Mouse (Mus musculus): ENCODE results near the gene Nupr1. TPM values are rescaled to one million over a fixed set of nuclear protein-coding genes. Genes with fewer than 3 reads are reported as not detected.

Nupr1 gene
- total and polyA plus RNA-seq, 3 experiments, result 1.1 to 13.4 (median 11.1) TPM

- TF ChIP-seq CTCF (IDR thresholded peaks at IDR 0.05; ENCODE audit: low read depth, low read length) (no peak), GATA1 (IDR thresholded peaks at IDR 0.05; ENCODE audit: borderline replicate concordance, low read length) (no peak), POLR2AphosphoS5 (IDR thresholded peaks at IDR 0.05; ENCODE audit: insufficient replicate concordance, low read depth, low read length) (no peak), TAL1 (conservative IDR thresholded peaks at IDR 0.05; ENCODE audit: low read depth, low read length) (no peak), GATA2 (IDR thresholded peaks at IDR 0.05; ENCODE audit: borderline replicate concordance, low read depth, low read length) (no peak)
- Histone ChIP-seq H3K4me3 (ENCODE audit: low read depth, low read length) (no peak overlapping the region), H3K27me3 (ENCODE audit: insufficient read depth, low read length) (peaks cover 59% of the 10 kb centered on the region), H3K36me3 (replicated peaks) (no peaks in the 10 kb centered on the region), H3K9me3 (replicated peaks) (no peaks in the 10 kb centered on the region), H3K4me1 (ENCODE audit: insufficient read depth, low read depth, low read length) (peaks cover 37% of the 10 kb centered on the region)
- no peak for ATAC-seq (ENCODE audit: extremely low read depth, insufficient number of reproducible peaks, low FRiP score, poor library complexity, severe bottlenecking)
- no peak for DNase-seq (ENCODE audit: low spot score)
These were observed 42.9 kb downstream of the Nupr1 start for GRCm38 (mm10) chr7:126587779-126588178.

- peaks cover 50% of the 10 kb centered on the region for H3K27me3 ChIP-seq (ENCODE audit: insufficient read depth, low read length)
- H3K36me3 ChIP-seq (replicated peaks), result peaks cover 2% of the 10 kb centered on the region
- no peak for ATAC-seq (ENCODE audit: extremely low read depth, insufficient number of reproducible peaks, low FRiP score, poor library complexity, severe bottlenecking)
- no peak for TF ChIP-seq TAL1 (conservative IDR thresholded peaks at IDR 0.05; ENCODE audit: low read depth, low read length)
- no peak for TF ChIP-seq GATA1 (IDR thresholded peaks at IDR 0.05; ENCODE audit: borderline replicate concordance, low read length)
- no peak for TF ChIP-seq GATA2 (IDR thresholded peaks at IDR 0.05; ENCODE audit: borderline replicate concordance, low read depth, low read length)
- TF ChIP-seq CTCF (IDR thresholded peaks at IDR 0.05; ENCODE audit: low read depth, low read length), result no peak
- no peak for TF ChIP-seq POLR2AphosphoS5 (IDR thresholded peaks at IDR 0.05; ENCODE audit: insufficient replicate concordance, low read depth, low read length)
- DNase-seq (ENCODE audit: low spot score), result no peak
- H3K4me3 ChIP-seq (ENCODE audit: low read depth, low read length), result no peak overlapping the region
- peaks cover 44% of the 10 kb centered on the region for H3K4me1 ChIP-seq (ENCODE audit: insufficient read depth, low read depth, low read length)
- no peaks in the 10 kb centered on the region for H3K9me3 ChIP-seq (replicated peaks)
These were observed 43.8 kb downstream of the Nupr1 start for GRCm38 (mm10) chr7:126586839-126587238.

- Histone ChIP-seq H3K36me3 (replicated peaks) (peaks cover 13% of the 10 kb centered on the region), H3K4me1 (ENCODE audit: insufficient read depth, low read depth, low read length) (peaks cover 51% of the 10 kb centered on the region), H3K9me3 (replicated peaks) (no peaks in the 10 kb centered on the region), H3K4me3 (ENCODE audit: low read depth, low read length) (no peak within 1 kb of the TSS; the same call in 1 of the 2 replicates), H3K27me3 (ENCODE audit: insufficient read depth, low read length) (peaks cover 43% of the 10 kb centered on the region)
- TF ChIP-seq POLR2AphosphoS5 (IDR thresholded peaks at IDR 0.05; ENCODE audit: insufficient replicate concordance, low read depth, low read length) (no peak), GATA1 (IDR thresholded peaks at IDR 0.05; ENCODE audit: borderline replicate concordance, low read length) (no peak), GATA2 (IDR thresholded peaks at IDR 0.05; ENCODE audit: borderline replicate concordance, low read depth, low read length) (no peak), CTCF (IDR thresholded peaks at IDR 0.05; ENCODE audit: low read depth, low read length) (no peak), TAL1 (conservative IDR thresholded peaks at IDR 0.05; ENCODE audit: low read depth, low read length) (no peak)
- DNase-seq (ENCODE audit: low spot score) (no peak), ATAC-seq (ENCODE audit: extremely low read depth, insufficient number of reproducible peaks, low FRiP score, poor library complexity, severe bottlenecking) (no peak)
These were observed 44.9 kb downstream of the Nupr1 start, which contains the start of gene Cln3 for GRCm38 (mm10) chr7:126585717-126586116. Cln3 (minus strand) TSS chr7:126585817.

GRCm38 (mm10) chr7:126584506-126584977 is 46.1 kb downstream of the Nupr1 start, which contains the start of gene Apobr:
Apobr (plus strand) TSS chr7:126584942.
- DNase-seq (ENCODE audit: low spot score) (peak; percentile 58), ATAC-seq (ENCODE audit: extremely low read depth, insufficient number of reproducible peaks, low FRiP score, poor library complexity, severe bottlenecking) (no peak)
- Histone ChIP-seq H3K4me3 (ENCODE audit: low read depth, low read length) (peak within 1 kb of the TSS; percentile 72; the same call in 1 of the 2 replicates), H3K4me1 (ENCODE audit: insufficient read depth, low read depth, low read length) (peaks cover 55% of the 10 kb centered on the region), H3K9me3 (replicated peaks) (no peaks in the 10 kb centered on the region), H3K27me3 (ENCODE audit: insufficient read depth, low read length) (peaks cover 40% of the 10 kb centered on the region), H3K36me3 (replicated peaks) (peaks cover 25% of the 10 kb centered on the region)
- TF ChIP-seq TAL1 (conservative IDR thresholded peaks at IDR 0.05; ENCODE audit: low read depth, low read length) (no peak), POLR2AphosphoS5 (IDR thresholded peaks at IDR 0.05; ENCODE audit: insufficient replicate concordance, low read depth, low read length) (no peak), GATA2 (IDR thresholded peaks at IDR 0.05; ENCODE audit: borderline replicate concordance, low read depth, low read length) (no peak), GATA1 (IDR thresholded peaks at IDR 0.05; ENCODE audit: borderline replicate concordance, low read length) (no peak), CTCF (IDR thresholded peaks at IDR 0.05; ENCODE audit: low read depth, low read length) (no peak)

- Histone ChIP-seq H3K4me3 (ENCODE audit: low read depth, low read length) (peak overlapping the region; percentile 72), H3K9me3 (replicated peaks) (no peaks in the 10 kb centered on the region), H3K36me3 (replicated peaks) (peaks cover 32% of the 10 kb centered on the region), H3K4me1 (ENCODE audit: insufficient read depth, low read depth, low read length) (peaks cover 53% of the 10 kb centered on the region), H3K27me3 (ENCODE audit: insufficient read depth, low read length) (peaks cover 34% of the 10 kb centered on the region)
- ATAC-seq (ENCODE audit: extremely low read depth, insufficient number of reproducible peaks, low FRiP score, poor library complexity, severe bottlenecking) (no peak), DNase-seq (ENCODE audit: low spot score) (no peak)
- no peak for TF ChIP-seq GATA1 (IDR thresholded peaks at IDR 0.05; ENCODE audit: borderline replicate concordance, low read length)
- TF ChIP-seq TAL1 (conservative IDR thresholded peaks at IDR 0.05; ENCODE audit: low read depth, low read length), result no peak
- TF ChIP-seq CTCF (IDR thresholded peaks at IDR 0.05; ENCODE audit: low read depth, low read length), result no peak
- TF ChIP-seq POLR2AphosphoS5 (IDR thresholded peaks at IDR 0.05; ENCODE audit: insufficient replicate concordance, low read depth, low read length), result no peak
- TF ChIP-seq GATA2 (IDR thresholded peaks at IDR 0.05; ENCODE audit: borderline replicate concordance, low read depth, low read length), result no peak
These were observed 46.9 kb downstream of the Nupr1 start for GRCm38 (mm10) chr7:126583761-126584160.

- DNase-seq (ENCODE audit: low spot score) (peak; percentile 89), ATAC-seq (ENCODE audit: extremely low read depth, insufficient number of reproducible peaks, low FRiP score, poor library complexity, severe bottlenecking) (peak; percentile 19; the same call in 1 of the 2 replicates)
- Histone ChIP-seq H3K27me3 (ENCODE audit: insufficient read depth, low read length) (peaks cover 29% of the 10 kb centered on the region), H3K4me3 (ENCODE audit: low read depth, low read length) (peak overlapping the region; percentile 72), H3K9me3 (replicated peaks) (no peaks in the 10 kb centered on the region), H3K4me1 (ENCODE audit: insufficient read depth, low read depth, low read length) (peaks cover 53% of the 10 kb centered on the region), H3K36me3 (replicated peaks) (peaks cover 37% of the 10 kb centered on the region)
- TF ChIP-seq TAL1 (conservative IDR thresholded peaks at IDR 0.05; ENCODE audit: low read depth, low read length) (no peak), GATA1 (IDR thresholded peaks at IDR 0.05; ENCODE audit: borderline replicate concordance, low read length) (no peak), POLR2AphosphoS5 (IDR thresholded peaks at IDR 0.05; ENCODE audit: insufficient replicate concordance, low read depth, low read length) (no peak), CTCF (IDR thresholded peaks at IDR 0.05; ENCODE audit: low read depth, low read length) (no peak), GATA2 (IDR thresholded peaks at IDR 0.05; ENCODE audit: borderline replicate concordance, low read depth, low read length) (no peak)
These were observed 47.4 kb downstream of the Nupr1 start for GRCm38 (mm10) chr7:126583251-126583709.

Data from G1E (cell line).